Mouse (Mus musculus) erythroblast, adult 5-6 weeks (primary cell): ENCODE data around the gene Rhox6. TPM values are rescaled to one million over a fixed set of nuclear protein-coding genes. Genes with fewer than 3 reads are reported as not detected.
"Not testable (repeated sequence)": the region's sequence is repeated elsewhere in the genome, so short reads cannot be mapped to it uniquely, and the experiment has no call there.

Experiments used
- ATAC-seq: replicated peaks from 2 replicates; pipeline ENCODE4 v1.8.0; 2016; ENCODE audit warnings: moderate number of reproducible peaks, mild to moderate bottlenecking, moderate TSS enrichment, inconsistent platforms; ENCODE audit not compliant: poor library complexity, low FRiP score, severe bottlenecking
- total RNA-seq, 2 experiments: library from RNA; stranded (forward) in 1 of 2; stranded (reverse) in 1 of 2; fragments of 150-400 nt in 1 of 2; fragments of 200-764, 138-1000 nt in 1 of 2; gene quantifications; 2 replicates each; pipeline versions ENCODE4 v1.2.3 to v1.2.4; 2015 to 2017; ENCODE audit warnings: low replicate concordance in 2 of 2

Gene Rhox6
- total RNA-seq (2015; ENCODE audit: low replicate concordance) (not detected in 2 replicates), total RNA-seq (2017; ENCODE audit: low replicate concordance) (not detected in 2 replicates)

- not testable (repeated sequence) for ATAC-seq
These were observed at the start of gene Rhox6 for GRCm38 (mm10) chrX:37826610-37827009. Gene Rhox6, plus strand, starts transcription at chrX:37826910.

GRCm38 (mm10) chrX:37807286-37808080 lies 19.2 kb upstream of the Rhox6 start:
- no peak for ATAC-seq

GRCm38 (mm10) chrX:37809396-37809795 lies 17.3 kb upstream of the Rhox6 start:
- no peak for ATAC-seq

GRCm38 (mm10) chrX:37811179-37811578 lies 15.5 kb upstream of the Rhox6 start:
- no peak for ATAC-seq

- ATAC-seq = no peak
These were observed 11.0 kb upstream of the Rhox6 start for GRCm38 (mm10) chrX:37815665-37816064.

- not testable (repeated sequence) for ATAC-seq
These were observed 4.7 kb downstream of the Rhox6 start, which contains the start of gene Rhox7a for GRCm38 (mm10) chrX:37831386-37831785. Gene Rhox7a, plus strand, starts transcription at chrX:37831686.

GRCm38 (mm10) chrX:37871641-37872040 lies 44.9 kb downstream of the Rhox6 start:
- ATAC-seq = no peak

GRCm38 (mm10) chrX:37878844-37879243 lies 52.1 kb downstream of the Rhox6 start, which contains the start of gene Rhox8:
Gene Rhox8, minus strand, starts transcription at chrX:37878944.
- no peak for ATAC-seq

Other genes with a start within 250 kb of the Rhox6 start
- not detected in 2 replicates for gene Rhox3f, start 245.9 kb upstream of the Rhox6 start, total RNA-seq (2015; ENCODE audit: low replicate concordance)
- not detected in 2 replicates for gene Rhox3f, start 245.9 kb upstream of the Rhox6 start, total RNA-seq (2017; ENCODE audit: low replicate concordance)
- not detected in 2 replicates for gene Rhox4f, start 219.2 kb upstream of the Rhox6 start, total RNA-seq (2015; ENCODE audit: low replicate concordance)
- gene Rhox4f, start 219.2 kb upstream of the Rhox6 start, total RNA-seq (2017; ENCODE audit: low replicate concordance) = not detected in 2 replicates
- not detected in 2 replicates for gene Rhox3g, start 198.3 kb upstream of the Rhox6 start, total RNA-seq (2015; ENCODE audit: low replicate concordance)
- not detected in 2 replicates for gene Rhox3g, start 198.3 kb upstream of the Rhox6 start, total RNA-seq (2017; ENCODE audit: low replicate concordance)
- gene Rhox2g, start 183.4 kb upstream of the Rhox6 start, total RNA-seq (2015; ENCODE audit: low replicate concordance) = not detected in 2 replicates
- gene Rhox2g, start 183.4 kb upstream of the Rhox6 start, total RNA-seq (2017; ENCODE audit: low replicate concordance) = not detected in 2 replicates
- gene Rhox4g, start 175.6 kb upstream of the Rhox6 start, total RNA-seq (2015; ENCODE audit: low replicate concordance) = not detected in 2 replicates
- gene Rhox4g, start 175.6 kb upstream of the Rhox6 start, total RNA-seq (2017; ENCODE audit: low replicate concordance) = not detected in 2 replicates
- not detected in 2 replicates for gene Rhox3h, start 158.1 kb upstream of the Rhox6 start, total RNA-seq (2015; ENCODE audit: low replicate concordance)
- gene Rhox3h, start 158.1 kb upstream of the Rhox6 start, total RNA-seq (2017; ENCODE audit: low replicate concordance) = not detected in 2 replicates
- gene Rhox2h, start 153.6 kb upstream of the Rhox6 start, total RNA-seq (2015; ENCODE audit: low replicate concordance) = not detected in 2 replicates
- gene Rhox2h, start 153.6 kb upstream of the Rhox6 start, total RNA-seq (2017; ENCODE audit: low replicate concordance) = not detected in 2 replicates
- gene Rhox5, start 22.1 kb upstream of the Rhox6 start, total RNA-seq (2015; ENCODE audit: low replicate concordance) = not detected in 2 replicates
- gene Rhox5, start 22.1 kb upstream of the Rhox6 start, total RNA-seq (2017; ENCODE audit: low replicate concordance) = not detected in 2 replicates
- gene Rhox7a, start 4.8 kb downstream of the Rhox6 start, total RNA-seq (2015; ENCODE audit: low replicate concordance) = not detected in 2 replicates
- not detected in 2 replicates for gene Rhox7a, start 4.8 kb downstream of the Rhox6 start, total RNA-seq (2017; ENCODE audit: low replicate concordance)
- gene Rhox8, start 52.0 kb downstream of the Rhox6 start, total RNA-seq (2015; ENCODE audit: low replicate concordance) = 4.0 TPM in 1 of 2 replicates, not detected in the other
- gene Rhox8, start 52.0 kb downstream of the Rhox6 start, total RNA-seq (2017; ENCODE audit: low replicate concordance) = not detected in 2 replicates
- gene Rhox7b, start 70.3 kb downstream of the Rhox6 start, total RNA-seq (2015; ENCODE audit: low replicate concordance) = not detected in 2 replicates
- not detected in 2 replicates for gene Rhox7b, start 70.3 kb downstream of the Rhox6 start, total RNA-seq (2017; ENCODE audit: low replicate concordance)
- not detected in 2 replicates for gene Rhox9, start 74.9 kb downstream of the Rhox6 start, total RNA-seq (2015; ENCODE audit: low replicate concordance)
- gene Rhox9, start 74.9 kb downstream of the Rhox6 start, total RNA-seq (2017; ENCODE audit: low replicate concordance) = not detected in 2 replicates
- not detected in 2 replicates for gene Btg1-ps1, start 191.9 kb downstream of the Rhox6 start, total RNA-seq (2015; ENCODE audit: low replicate concordance)
- not detected in 2 replicates for gene Btg1-ps1, start 191.9 kb downstream of the Rhox6 start, total RNA-seq (2017; ENCODE audit: low replicate concordance)
- gene Btg1-ps2, start 216.2 kb downstream of the Rhox6 start, total RNA-seq (2015; ENCODE audit: low replicate concordance) = not detected in 2 replicates
- gene Btg1-ps2, start 216.2 kb downstream of the Rhox6 start, total RNA-seq (2017; ENCODE audit: low replicate concordance) = not detected in 2 replicates
- gene Rhox10, start 239.6 kb downstream of the Rhox6 start, total RNA-seq (2015; ENCODE audit: low replicate concordance) = not detected in 2 replicates
- gene Rhox10, start 239.6 kb downstream of the Rhox6 start, total RNA-seq (2017; ENCODE audit: low replicate concordance) = not detected in 2 replicates